Mouse (Mus musculus) layer of hippocampus, adult 9-10 months (tissue): ENCODE data around the gene Npl.
"Not testable (repeated sequence)": the region's sequence is repeated elsewhere in the genome, so short reads cannot be mapped to it uniquely, and the experiment has no call there.

Source experiments
- DNase-seq: peaks from one replicate; pipeline ENCODE4 v3.0.0; 2022; ENCODE audit warnings: low spot score

The Npl gene

DNA sequence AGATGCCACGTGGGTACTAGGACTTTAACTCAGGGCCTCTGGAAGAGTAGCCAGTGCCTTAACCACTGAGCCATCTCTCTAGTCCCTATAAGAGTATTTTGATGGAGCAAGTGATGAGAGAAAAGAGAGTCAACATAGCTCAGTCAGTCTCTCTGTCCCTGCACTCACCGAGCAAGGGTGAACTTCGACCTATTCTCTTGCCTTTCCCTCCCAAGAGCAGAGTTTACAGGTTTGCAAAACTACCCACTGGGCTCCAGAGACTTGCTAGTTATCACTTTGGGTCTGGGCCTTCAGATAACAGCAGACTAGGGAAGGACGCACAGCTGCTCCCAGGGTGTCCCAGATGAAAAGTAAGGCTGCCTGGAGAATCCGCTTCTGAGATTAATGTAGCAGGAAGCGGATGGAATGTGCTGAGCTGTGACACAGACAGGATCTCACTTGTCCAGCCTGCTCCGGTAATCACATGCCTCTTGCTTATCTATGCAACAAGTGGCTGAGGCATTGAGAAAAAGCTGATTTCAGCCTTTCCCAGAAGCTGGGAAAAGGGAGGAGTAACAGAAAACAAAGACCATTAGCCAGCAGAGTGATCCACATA is 7.0 kb downstream of the Npl start:
- DNase-seq, result no peak

DNA sequence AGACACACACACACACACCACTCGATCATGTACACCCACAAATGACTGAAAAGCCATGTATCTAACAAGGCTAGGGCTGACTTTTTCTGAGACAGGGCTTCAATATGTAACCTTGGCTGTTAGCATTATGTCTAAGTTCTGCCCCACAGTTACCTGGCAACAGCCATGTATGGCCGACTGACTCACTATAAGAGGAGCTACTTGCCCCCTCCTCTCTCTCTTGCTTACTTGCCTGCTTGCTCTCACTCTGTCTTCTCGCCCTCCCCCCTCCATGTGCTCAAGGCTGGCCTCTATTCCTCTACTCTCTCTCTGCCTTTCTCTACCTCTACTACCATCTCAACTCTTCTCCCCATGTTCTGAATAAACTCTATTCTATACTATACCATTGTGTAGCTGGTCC is 9.1 kb downstream of the Npl start:
- DNase-seq, result no peak

DNA sequence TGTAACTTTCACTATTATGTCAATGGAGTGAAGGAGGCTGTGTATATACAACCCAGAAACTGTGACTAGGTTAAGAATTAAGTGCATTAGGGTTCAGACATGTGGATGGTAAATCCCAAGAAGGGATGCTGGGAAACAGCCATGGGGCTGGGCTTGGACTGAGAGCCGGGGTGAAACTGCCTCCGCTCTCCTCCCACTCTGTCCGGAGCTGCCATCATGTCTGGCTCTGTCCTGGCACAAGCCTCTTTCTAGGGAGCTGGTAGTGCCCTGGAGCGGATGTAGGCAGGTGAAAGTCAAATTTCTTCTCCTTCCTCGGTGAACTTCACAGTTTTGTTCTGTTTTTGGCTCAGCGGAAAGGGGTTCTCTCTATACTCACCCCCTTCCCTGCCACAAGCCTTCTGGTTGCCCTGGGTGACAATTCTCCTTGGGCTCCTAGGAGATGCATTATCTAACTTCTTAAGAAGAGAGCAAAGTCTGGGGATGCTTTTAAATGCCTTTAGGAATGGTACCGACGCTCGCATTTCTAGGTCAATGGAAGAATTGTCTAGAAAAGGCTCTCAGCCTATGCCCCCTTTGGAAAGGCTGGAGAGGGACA is 10.0 kb downstream of the Npl start:
- no peak for DNase-seq

DNA sequence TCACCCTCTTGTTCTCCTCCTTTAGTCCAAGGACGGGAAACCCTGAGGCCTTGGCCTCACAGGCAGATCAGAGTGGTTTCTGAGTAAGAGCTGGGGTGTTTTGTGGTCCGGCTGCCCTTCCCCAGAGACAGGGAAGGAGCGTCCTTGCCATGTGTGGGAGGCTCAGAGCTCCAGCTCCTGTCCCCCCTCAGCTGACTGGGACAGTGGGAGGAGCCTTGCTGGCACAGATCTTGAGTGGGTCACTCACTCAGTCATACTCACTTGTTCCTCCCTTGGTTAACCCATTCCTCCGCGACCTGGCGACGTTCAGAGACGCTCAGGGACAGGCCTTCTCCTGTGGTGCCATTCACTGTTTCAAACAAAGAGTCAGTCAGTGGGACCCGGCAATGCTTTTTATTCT is 14.2 kb downstream of the Npl start:
- no peak for DNase-seq

DNA sequence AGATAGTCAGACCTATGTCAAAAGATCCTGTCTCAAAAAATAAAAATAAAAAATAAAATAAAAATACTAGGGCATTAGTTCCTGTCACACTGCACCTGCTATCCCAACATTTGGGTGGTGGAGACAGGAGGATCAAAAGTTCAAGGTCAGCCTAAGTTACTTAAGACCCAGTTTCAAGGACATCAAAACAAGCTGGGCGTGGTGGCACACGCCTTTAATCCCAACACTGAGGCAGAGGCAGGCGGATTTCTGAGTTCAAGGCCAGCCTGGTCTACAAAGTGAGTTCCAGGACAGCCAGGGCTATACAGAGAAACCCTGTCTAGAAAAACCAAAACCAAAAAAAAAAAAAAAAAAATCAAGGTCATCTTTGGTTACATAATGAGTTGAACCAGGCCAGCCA is 16.9 kb downstream of the Npl start:
- DNase-seq, result not testable (repeated sequence)

DNA sequence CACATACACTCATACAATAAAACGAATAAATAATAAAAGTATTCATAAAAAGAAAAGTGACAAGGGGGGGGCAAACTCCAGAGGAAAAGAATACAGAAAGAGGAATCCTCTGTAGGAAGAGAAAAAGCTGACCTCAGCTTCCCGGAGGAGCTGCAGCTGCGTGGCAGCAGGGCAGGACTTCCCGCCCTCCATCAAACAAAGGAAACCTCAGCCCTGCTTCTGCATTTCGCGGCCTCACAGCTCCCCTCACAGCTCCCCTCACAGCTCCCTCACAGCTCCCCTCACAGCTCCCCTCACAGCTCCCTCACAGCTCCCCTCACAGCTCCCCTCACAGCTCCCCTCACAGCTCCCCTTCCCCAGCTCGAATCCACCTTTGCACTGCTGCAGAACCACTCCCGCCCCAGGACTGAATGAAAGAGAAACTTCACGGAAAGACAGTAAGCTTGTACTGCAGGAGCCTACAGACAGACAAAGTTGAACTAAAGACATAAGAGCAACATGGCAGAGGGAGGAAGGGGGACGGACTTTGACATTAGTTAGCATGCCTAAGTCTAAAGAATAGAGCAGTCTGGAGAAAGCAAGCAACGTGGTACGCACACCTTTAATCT is 17.5 kb downstream of the Npl start:
- no peak for DNase-seq

DNA sequence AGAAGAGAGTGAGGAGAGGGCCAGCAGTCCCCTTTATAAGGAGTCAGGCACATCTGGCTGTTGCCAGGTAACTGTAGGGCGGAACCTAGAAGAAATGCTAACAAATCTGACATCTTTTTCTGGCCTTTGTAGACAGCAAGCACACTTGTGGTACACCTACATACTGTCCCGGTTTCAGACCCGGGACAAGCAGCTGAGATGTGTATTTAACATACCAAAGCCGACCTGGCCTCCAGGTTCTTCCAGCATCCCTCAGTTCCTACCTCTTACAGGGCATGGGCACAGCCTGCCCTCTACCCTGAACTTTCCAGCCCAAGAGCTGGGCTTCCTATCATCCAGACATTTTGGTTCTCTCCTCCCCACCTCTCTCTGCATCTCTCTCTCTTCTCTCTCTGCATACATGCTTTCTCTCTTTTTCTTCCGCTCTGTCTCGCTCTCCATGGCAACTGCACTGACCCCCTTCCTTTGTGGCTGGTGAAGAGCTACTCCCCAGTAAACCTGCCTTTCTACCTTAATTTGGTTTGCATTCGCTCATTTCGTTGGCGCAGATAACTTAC is 18.1 kb downstream of the Npl start:
- no peak for DNase-seq

DNA sequence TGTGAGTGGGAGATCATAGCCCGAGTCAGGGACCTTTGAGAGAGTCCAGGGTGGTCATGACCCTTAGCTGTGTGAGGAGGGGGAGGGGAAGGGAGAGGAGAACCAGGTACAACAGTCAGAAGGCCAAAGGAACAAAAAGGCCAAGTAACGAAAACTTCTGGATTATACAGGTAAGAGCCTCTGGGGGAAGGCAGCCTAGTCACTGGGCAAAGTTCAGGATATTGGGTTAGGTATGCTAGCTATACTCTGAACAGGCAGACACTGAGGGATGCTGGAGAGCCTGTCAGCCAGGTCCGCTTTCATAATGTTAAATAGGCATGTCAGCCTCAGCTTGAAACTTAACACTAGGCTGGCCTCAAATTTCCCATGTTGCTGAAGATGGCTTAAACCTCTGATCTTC is 27.7 kb downstream of the Npl start:
- no peak for DNase-seq

DNA sequence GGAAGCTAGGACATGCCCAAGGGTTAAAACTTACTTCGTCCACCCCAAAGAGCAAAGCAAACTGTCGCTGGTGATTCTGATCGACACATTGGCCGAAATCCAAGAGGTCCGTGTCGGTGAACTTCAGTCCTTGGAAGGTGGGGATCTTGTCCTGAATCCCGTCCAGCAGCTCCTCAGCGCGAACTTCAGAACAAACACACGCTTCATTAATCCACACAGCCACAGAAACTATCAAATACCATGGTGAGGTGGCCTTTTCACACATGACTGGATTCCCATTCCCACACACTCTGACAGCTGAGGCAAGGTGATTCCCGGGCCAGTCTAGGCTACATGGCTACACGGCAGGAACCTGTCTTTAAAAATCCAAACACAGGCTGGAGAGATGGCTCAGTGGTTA is 34.5 kb downstream of the Npl start:
- DNase-seq, result no peak

DNA sequence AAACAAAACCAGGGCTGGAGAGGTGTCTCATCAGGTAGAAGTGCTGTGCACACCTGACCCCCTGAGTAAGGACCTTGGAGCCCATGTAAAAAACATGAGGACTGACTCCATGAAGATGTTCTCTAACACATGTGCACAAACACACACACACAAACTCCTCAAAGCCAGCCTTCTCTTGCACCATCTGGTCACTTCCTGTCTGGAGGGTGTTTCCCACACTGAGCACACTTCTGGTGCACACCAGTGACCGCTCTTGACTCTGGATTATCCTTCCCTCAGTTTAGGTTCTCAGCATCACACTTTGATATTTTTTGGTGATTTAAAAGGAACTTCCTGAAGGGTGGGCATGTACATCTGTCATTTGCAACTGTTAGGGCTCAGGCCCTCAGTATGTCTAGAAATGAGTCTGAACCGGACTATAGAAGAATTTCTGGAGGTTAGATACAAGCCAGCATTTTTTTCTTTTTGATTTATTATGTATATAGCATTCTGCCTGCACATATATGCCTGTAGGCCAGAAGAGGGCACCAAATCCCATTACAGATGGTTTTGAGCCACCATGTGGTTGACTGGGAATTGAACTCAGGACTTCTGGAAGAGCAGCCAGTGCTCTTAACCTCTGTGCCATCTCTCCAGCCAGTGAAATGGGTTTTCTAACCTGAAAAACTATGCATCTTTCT is 39.4 kb downstream of the Npl start:
- DNase-seq, result no peak

DNA sequence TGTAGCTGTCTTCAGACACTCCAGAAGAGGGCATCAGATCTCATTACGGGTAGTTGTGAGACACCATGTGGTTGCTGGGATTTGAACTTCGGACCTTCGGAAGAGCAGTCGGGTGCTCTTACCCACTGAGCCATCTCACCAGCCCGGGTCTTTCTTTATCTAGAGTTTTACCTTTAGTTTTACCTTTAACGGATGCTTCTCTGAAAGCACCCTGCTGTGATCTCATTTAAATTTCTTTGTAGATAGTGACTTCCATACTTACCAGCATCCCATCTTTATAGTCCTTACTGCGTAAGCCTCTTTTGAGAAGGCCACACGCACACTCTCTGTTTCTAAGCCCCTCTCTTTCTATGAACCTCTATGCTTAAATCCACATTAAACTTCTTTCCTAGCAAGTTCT is 40.3 kb downstream of the Npl start:
- DNase-seq, result not testable (repeated sequence)

DNA sequence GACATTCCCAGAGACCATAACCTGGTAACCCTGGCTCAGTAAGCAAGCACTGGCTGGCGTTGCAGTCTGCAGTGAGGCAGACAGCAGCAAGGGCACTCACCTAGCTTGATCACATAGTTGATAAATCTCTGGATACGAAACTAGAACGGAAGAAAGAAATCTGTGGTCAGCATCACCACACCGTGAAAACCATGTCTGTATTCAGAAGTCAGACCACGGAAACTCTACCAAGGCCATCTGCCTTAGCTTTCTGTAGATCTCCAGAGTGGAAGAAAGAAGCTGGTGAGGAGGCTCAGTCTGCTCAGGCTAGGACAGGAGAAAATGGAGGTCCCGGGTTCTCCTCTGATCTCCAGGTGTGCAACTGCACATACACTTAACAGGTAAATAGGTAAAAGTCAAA is 40.8 kb downstream of the Npl start:
- no peak for DNase-seq

DNA sequence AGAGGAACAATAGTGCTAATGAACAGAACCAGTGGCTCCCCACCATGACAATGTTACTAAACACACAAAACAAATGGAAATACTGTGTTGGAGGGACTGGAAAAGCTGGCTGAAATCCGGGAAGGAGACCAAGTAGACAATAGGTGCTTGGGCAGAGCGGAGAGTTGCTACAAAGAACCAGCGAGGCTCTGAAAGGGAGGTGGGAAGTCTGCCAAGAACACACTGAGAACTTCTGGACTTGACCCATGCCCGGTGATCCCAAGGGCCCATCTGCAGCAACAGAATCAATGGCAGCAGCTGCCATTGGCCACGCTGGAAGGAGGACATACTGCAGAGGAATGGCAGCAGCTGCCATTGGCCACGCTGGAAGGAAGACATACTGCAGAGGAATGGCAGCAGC is 43.6 kb downstream of the Npl start:
- no peak for DNase-seq

DNA sequence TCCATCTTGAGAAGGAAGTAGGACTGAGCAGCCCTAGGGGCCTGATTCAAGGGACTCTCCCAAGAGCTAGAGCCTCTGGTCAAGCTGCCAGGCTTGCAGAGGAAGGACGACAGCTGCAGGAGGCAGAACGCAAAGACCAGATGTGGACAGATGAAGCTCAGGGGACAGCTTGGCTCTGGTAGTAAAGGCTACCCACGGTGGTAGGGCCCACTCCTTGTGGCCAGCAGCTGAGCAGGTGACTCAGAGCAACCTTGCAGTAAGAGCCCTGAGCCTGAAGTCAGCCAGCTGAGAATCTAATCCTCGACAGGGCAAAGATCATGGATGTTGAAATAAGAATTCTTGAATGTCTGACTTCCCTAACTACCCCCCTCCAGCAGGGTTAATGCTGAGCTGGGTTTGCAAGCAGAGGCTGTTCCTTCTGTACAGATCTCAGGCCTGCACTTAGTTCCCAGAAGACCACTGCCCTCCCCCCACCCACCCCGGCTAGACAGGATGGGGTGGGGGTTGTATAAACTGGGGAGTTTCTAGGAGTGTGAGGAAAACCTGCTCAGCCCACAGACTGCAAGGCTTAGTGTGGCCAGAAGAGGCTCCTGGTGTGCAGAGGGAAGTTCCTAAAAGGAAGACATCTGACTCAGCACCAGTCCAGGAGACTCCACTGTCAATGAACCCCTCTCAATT is 48.1 kb downstream of the Npl start:
- no peak for DNase-seq

DNA sequence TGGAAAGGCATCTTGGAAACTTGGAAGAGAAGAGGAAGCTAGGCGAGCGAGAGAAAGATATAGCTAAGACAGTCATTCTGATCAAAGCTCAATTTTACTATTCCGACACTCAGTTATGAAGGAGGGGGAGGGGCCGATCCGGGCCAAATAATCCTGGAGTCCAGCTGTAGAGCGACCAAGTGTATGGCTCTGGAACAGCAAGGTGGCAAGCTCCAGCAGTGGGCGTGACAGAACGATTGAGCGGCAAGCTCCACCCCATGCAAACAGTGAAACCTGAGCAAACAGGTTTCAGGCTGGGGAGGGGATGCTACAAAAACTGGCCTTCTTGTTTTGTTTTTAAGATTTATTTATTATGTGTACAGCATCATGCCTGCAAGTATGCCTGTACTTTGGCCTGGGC is 49.8 kb downstream of the Npl start:
- no peak for DNase-seq

DNA sequence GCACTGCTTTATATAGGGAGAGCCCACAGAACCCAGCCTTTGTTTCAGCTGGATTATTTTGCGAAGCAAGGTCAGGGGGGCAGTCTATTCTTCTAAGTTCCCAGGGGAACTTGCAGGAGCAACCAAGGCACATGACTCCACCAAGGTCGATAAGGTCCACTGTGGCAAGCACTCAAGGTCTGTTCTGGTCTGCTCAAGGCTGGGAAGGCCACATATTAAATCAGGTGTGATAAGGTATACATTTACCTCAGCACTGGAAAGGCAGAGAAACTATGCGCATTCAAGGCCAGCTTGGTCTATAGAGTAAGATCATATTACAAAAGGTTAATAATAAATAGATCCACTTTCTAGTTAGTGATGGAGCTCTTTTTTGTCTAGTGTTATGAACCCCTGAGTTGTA is 53.8 kb downstream of the Npl start:
- no peak for DNase-seq

DNA sequence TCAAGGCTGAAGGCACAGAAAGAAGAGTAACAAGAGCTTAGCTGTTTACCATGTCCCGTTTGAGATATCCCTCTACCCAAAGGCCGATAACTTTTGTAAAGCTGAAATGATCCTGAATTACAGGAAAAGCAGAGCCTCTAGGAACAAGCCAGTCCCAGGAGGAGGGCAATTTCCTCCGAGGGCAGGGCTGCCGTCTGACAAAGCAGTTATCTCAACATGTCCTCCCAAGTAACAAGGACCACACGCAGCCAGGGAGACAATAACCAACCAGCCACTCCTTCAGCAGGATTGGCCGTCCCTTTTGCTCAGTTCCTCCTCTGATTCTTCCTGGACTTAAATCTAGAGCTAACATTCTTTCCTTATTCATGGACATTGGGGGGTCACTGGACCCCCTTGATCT is 55.9 kb downstream of the Npl start:
- DNase-seq, result no peak

DNA sequence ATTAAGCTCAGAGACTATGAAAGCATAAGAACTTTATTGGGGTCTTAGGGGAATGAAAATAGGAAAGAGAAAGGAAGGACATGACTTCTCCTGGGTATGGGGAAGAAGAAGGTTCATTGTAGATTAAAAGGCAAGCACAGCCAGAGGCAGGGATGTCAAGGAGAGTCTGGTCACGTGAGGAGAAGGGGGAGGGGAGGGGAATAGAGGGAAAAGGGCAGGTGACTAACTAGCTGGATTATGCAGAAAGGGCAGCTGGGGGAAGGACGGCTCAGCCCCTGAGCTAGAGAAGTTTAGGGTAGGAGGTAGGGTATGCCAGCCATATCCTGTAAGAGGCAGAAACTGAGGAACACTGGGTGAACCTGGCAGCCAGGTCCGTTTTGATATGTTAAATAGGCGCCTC is 56.5 kb downstream of the Npl start:
- DNase-seq, result no peak

DNA sequence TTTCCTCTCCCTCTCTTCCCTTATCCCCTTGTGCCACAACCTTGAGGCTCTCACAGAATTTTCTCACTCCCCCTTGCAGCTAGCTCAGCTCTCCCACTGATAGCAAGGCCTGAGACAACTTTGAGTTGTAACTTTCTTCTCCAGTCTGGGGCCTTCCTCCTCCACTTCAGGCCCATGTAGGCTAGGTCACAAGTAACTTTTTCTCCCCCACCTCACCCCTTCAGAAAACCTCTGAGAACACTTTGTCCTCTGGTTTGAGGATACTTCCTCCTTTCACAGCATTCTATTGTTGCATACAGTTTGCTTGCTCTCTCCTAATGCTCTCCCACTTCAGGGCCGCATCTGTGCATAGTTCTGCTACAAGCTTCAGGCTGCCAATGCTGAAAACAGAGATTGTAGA is 58.0 kb downstream of the Npl start:
- DNase-seq, result no peak

DNA sequence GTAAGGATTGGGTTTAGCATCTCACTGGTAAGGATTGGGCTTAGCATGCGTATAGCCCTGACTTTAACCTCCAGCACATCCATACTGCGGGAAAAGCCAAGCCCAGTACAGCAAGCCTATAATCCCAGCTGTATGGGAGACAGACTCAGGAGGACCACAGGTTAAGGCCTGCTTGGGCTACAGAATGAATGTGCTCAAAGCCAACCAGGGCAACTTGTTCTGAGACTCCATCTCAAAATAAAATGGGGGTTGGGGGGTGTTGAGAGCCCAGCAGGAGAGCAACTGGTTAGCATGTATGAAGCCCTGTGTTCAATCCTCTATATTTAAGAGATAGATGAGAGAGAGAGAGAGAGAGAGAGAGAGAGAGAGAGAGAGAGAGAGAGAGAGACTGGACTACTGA is 58.5 kb downstream of the Npl start:
- DNase-seq, result no peak

DNA sequence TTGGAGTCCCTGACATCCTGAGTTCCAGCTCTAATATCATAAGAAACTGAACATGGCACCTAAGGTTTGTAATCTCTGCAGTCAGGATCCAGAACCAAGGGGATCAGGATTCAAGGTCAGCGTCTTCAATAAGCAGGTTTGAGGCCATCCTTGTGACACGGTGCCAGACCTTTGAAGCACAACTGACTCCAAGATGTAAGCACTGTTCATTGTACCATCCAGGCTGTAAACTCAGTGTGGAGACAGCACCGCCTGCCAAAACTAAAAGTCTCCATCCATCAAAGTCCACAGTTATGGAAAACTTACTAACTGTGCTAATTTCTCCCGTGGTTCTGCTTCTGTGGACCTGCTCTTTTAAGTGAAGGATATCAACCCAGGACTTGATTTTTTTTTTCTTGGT is 59.9 kb downstream of the Npl start:
- DNase-seq, result no peak

DNA sequence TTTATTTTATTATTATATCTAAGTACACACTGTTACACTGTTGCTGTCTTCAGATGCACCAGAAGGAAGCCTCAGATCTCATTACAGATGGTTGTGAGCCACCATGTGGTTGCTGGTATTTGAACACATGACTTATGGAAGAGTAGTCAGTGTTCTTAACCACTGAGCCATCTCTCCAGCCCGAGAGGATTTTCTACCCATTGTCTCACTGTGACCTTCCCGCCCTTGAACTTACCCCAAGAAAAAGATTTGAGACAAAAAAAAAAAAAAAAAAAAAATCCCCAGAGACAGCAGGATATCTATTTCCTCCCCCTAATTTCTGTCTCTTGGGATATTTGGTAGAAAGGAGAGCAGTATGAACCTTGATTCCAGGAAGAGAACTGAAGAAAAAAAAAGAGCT is 60.3 kb downstream of the Npl start:
- DNase-seq, result no peak

DNA sequence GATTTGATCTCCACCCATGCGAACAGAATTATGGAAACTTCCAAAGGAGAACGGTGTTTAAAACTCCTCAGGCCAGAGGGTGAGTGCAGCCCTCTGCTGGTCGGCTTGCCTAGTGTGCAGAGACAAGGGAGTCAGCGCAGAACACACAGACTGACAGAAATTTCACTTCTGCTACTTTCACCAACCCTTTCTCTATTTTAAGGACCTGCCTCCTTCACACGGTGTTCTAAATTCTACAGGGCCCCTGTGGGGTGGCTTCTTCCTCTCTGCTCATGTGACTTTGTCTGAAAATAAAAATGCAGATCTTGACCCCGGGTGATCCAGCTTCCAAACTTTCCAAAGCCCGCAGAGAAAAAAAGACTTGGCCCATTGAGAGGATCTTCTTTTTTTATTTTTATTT is 60.7 kb downstream of the Npl start:
- DNase-seq, result no peak
